Mouse (Mus musculus) spleen, postnatal 10 days (tissue): ENCODE results near the gene St6galnac6.
A peak's percentile ranks its signal among the peaks of the same experiment; 100 is the strongest.

ENCODE experiments used
- DNase-seq, 2 experiments: peaks; one replicate each; pipeline ENCODE4 v3.0.0; 2021 to 2022; ENCODE audit warnings: low spot score in 2 of 2

The St6galnac6 gene

GRCm38 (mm10) chr2:32637778-32638281 lies 38.3 kb downstream of the St6galnac6 start:
- DNase-seq, result peak; percentile 40 to 77

- DNase-seq, result no peak
Measured at GRCm38 (mm10) chr2:32639632-32640031, 40.1 kb downstream of the St6galnac6 start.

GRCm38 (mm10) chr2:32640550-32641051 lies 41.1 kb downstream of the St6galnac6 start:
- no peak for DNase-seq

GRCm38 (mm10) chr2:32641810-32642209 lies 42.3 kb downstream of the St6galnac6 start:
- no peak for DNase-seq

- DNase-seq, result no peak
Measured at GRCm38 (mm10) chr2:32642813-32643212, 43.3 kb downstream of the St6galnac6 start.

- no peak for DNase-seq
Measured at GRCm38 (mm10) chr2:32644083-32644482, 44.6 kb downstream of the St6galnac6 start.

- no peak for DNase-seq
Measured at GRCm38 (mm10) chr2:32644799-32645475, 45.4 kb downstream of the St6galnac6 start.

GRCm38 (mm10) chr2:32645647-32646046 lies 46.1 kb downstream of the St6galnac6 start:
- no peak for DNase-seq

- DNase-seq, result peak; percentile 46 to 58
Measured at GRCm38 (mm10) chr2:32646379-32647056, 47.0 kb downstream of the St6galnac6 start, which contains the start of gene Eng. TSS of gene Eng (plus strand) at chr2:32646595.

- DNase-seq, result no peak
Measured at GRCm38 (mm10) chr2:32647366-32647765, 47.9 kb downstream of the St6galnac6 start.

- no peak for DNase-seq
Measured at GRCm38 (mm10) chr2:32653764-32654163, 54.3 kb downstream of the St6galnac6 start.

- DNase-seq, result no peak
Measured at GRCm38 (mm10) chr2:32654743-32655393, 55.4 kb downstream of the St6galnac6 start.

- DNase-seq, result no peak
Measured at GRCm38 (mm10) chr2:32655394-32655744, 55.9 kb downstream of the St6galnac6 start.

- DNase-seq, result no peak
Measured at GRCm38 (mm10) chr2:32655826-32656225, 56.3 kb downstream of the St6galnac6 start.

GRCm38 (mm10) chr2:32658873-32659272 lies 59.4 kb downstream of the St6galnac6 start:
- DNase-seq, result no peak

GRCm38 (mm10) chr2:32661509-32662107 lies 62.1 kb downstream of the St6galnac6 start:
- DNase-seq, result no peak

GRCm38 (mm10) chr2:32662291-32662690 lies 62.8 kb downstream of the St6galnac6 start:
- DNase-seq, result no peak

GRCm38 (mm10) chr2:32665345-32665744 lies 65.8 kb downstream of the St6galnac6 start:
- DNase-seq, result no peak

- DNase-seq, result no peak
Measured at GRCm38 (mm10) chr2:32665853-32666252, 66.3 kb downstream of the St6galnac6 start.

- no peak for DNase-seq
Measured at GRCm38 (mm10) chr2:32667775-32668174, 68.3 kb downstream of the St6galnac6 start.

GRCm38 (mm10) chr2:32668176-32668575 lies 68.7 kb downstream of the St6galnac6 start:
- DNase-seq, result no peak

GRCm38 (mm10) chr2:32669876-32670275 lies 70.4 kb downstream of the St6galnac6 start:
- DNase-seq, result no peak
